Mouse (Mus musculus): ENCODE results near the gene 4632433K11Rik.

The 4632433K11Rik gene

GRCm38 (mm10) chr7:5020000-5020681 lies 13.8 kb upstream of the 4632433K11Rik start, which contains the start of the genes Zfp865 and Ccdc106:
Zfp865 (plus strand) TSS chr7:5020376.
Ccdc106 (plus strand) TSS chr7:5020553.
- peak; percentile 99 for DNase-seq (ENCODE audit: low spot score)

- DNase-seq (ENCODE audit: low spot score) = peak; percentile 47
Measured at GRCm38 (mm10) chr7:5020685-5021084, 13.2 kb upstream of the 4632433K11Rik start.

DNA sequence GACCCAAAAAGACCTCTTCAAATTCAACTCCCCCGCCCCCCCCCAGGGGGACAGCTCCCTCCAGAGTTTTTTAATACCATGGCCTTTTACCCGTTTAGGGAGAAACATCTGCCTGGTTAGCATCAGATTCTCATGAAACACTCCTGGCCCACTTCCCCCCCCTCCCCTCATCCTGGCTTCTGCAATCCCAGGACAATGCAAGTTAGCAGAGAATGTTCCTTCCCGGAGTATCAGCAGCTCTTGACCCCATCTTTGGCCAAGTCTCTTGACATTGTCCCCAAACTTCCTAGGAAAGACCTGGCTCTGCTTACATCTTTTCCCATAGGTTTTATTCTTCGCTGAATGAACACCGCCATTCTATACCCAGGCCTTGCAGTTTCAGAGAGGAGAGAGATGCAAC lies 12.7 kb upstream of the 4632433K11Rik start:
- DNase-seq (ENCODE audit: low spot score) = no peak

DNA sequence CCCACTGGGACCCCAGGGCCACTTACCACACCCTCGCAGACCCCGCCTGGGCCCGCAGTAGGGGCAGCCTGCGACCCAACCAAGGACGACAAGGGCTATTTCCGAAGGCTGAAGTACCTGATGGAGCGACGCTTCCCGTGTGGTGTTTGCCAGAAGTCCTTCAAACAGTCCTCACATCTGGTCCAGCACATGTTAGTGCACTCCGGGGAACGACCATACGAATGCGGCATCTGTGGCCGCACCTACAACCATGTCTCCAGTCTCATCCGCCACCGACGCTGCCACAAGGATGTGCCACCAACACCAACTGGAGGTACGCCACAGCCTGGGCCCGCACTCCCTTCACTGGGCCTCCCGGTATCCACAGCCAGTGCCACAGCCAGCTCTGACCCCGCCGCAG lies 4.4 kb upstream of the 4632433K11Rik start:
- DNase-seq (ENCODE audit: low spot score) = no peak

DNA sequence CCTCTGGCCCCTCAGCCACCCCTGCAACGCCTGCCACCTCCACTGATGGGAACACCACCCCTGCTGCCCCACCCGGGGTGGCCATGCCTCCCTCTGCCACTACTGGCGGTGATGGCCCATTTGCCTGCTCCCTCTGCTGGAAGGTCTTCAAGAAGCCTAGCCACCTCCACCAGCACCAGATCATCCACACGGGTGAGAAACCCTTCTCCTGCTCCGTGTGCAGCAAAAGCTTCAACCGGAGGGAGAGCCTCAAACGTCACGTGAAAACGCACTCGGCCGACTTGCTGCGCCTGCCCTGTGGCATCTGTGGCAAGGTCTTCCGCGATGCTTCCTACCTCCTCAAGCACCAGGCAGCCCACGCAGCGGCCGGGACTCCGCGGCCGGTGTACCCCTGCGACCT lies 4.0 kb upstream of the 4632433K11Rik start:
- no peak for DNase-seq (ENCODE audit: low spot score)

GRCm38 (mm10) chr7:5030554-5031275 lies 3.2 kb upstream of the 4632433K11Rik start:
- DNase-seq (ENCODE audit: low spot score) = no peak

- DNase-seq (ENCODE audit: low spot score) = no peak
Measured at GRCm38 (mm10) chr7:5031496-5031895, 2.4 kb upstream of the 4632433K11Rik start.

- no peak for DNase-seq (ENCODE audit: low spot score)
Measured at GRCm38 (mm10) chr7:5035628-5036027, 1.7 kb downstream of the 4632433K11Rik start.

GRCm38 (mm10) chr7:5036136-5036535 lies 2.2 kb downstream of the 4632433K11Rik start:
- DNase-seq (ENCODE audit: low spot score) = no peak

- DNase-seq (ENCODE audit: low spot score) = no peak
Measured at GRCm38 (mm10) chr7:5037026-5037425, 3.1 kb downstream of the 4632433K11Rik start.

DNA sequence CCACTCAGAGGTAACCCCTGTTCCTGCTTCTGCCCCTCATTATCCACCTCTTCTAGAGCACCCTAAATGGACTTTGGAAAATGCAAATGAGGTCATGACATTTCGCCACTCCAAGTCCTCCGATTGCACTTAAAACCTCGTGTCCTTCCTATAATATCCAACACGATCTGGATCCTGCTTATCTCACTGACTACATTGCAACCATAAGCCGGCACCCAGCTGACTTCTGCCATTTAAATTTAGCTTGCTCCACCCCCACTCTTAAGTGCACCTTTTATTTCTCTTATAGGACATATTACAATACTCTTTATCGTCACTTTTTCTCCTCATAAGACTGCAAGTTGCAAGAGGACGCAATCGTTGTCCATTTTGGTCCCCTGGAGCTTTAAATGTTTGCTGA lies 3.5 kb downstream of the 4632433K11Rik start:
- no peak for DNase-seq (ENCODE audit: low spot score)

DNA sequence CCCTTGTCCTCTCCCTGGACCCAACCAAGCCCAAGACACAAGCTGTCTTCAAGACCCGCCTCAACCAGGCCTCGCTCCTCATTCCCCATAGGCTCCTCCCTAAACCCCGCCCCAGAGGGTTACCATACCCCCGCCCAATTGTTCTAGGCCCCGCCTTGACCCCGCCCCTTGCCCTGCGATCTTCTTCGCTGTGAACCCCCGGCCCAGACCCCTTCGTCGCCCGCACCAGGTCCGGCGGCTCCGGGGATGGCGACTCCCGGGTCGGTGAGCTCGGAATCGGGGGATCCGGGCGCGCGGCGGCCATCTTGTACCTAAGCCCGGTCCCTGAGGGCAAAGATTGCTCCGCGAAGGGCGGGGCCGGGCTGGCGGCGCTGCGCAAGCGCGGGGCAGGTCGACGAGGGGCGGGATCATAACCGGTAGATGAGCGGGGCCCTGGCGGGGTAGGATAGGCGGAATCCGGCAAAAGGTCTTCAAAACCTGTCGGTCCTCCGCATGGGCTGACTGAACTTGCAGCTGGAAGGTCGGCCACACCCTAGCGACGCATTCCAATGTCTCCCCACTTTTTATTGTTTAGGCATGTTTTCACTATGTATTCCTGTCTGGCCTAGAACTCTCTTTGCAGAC lies 4.3 kb downstream of the 4632433K11Rik start, which contains the start of gene Zfp784:
Gene Zfp784 (minus strand): TSS at position 338 of the 624 bp plus-strand sequence.
- peak; percentile 94 for DNase-seq (ENCODE audit: low spot score)

- DNase-seq (ENCODE audit: low spot score) = peak; percentile 13
Measured at GRCm38 (mm10) chr7:5038940-5039339, 5.0 kb downstream of the 4632433K11Rik start.

DNA sequence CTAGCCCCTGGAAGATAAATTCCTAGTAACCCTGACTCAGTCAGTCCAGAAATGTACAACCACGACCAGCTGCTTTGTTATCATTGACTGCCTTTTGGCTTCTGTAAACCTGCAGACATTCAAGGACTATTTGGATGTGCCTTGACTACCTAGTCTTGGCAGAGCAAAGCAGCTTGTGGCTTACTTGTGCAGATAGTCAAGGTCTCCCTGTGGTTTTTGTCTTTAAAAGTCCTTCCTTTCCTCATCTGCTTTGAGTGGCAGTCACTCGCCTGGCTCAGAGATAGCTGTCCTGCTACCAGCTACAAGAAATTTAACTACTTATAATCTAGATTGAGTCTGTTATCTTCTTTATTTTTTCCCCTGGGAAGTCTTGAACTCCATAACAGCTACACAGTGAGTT lies 11.1 kb downstream of the 4632433K11Rik start:
- DNase-seq (ENCODE audit: low spot score) = no peak

DNA sequence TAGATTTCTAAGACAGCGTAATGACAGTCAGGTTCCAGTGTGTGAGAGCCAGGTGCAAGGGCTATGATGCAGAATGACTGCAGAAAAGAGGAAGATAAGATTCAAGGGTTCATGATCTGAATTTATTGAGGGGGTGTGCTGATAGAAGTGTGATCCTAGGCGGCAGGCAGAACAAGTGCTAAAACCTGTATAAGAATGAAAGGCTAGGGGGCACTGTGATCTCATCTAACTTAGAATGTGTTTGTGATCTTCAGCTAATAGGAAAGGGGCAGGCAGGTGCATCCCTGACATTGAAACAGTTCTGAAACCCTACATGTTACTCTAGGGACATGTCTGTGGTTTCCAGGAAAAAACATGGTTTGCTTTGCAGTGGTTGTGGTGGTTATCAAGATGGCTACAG lies 12.2 kb downstream of the 4632433K11Rik start:
- no peak for DNase-seq (ENCODE audit: low spot score)

DNA sequence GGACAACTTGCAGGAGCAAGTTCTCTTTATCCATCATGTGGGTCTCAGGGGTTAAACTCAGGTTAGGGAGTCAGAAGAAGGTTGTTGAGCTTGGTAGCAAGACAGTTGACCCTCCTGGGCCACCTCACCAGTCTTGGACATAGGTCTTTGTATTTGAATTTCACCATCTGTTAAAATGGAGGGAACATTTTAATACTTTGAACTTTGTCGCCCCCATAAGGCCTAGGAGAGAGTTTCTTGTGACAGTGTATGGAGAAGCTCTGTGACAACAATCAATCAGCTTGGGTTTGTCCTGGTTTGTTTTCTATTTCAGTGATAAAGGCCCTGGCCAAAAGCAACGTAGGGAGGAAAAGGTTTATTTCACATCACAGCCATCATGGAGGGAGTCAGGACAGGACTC lies 13.4 kb downstream of the 4632433K11Rik start:
- DNase-seq (ENCODE audit: low spot score) = peak; percentile 62

DNA sequence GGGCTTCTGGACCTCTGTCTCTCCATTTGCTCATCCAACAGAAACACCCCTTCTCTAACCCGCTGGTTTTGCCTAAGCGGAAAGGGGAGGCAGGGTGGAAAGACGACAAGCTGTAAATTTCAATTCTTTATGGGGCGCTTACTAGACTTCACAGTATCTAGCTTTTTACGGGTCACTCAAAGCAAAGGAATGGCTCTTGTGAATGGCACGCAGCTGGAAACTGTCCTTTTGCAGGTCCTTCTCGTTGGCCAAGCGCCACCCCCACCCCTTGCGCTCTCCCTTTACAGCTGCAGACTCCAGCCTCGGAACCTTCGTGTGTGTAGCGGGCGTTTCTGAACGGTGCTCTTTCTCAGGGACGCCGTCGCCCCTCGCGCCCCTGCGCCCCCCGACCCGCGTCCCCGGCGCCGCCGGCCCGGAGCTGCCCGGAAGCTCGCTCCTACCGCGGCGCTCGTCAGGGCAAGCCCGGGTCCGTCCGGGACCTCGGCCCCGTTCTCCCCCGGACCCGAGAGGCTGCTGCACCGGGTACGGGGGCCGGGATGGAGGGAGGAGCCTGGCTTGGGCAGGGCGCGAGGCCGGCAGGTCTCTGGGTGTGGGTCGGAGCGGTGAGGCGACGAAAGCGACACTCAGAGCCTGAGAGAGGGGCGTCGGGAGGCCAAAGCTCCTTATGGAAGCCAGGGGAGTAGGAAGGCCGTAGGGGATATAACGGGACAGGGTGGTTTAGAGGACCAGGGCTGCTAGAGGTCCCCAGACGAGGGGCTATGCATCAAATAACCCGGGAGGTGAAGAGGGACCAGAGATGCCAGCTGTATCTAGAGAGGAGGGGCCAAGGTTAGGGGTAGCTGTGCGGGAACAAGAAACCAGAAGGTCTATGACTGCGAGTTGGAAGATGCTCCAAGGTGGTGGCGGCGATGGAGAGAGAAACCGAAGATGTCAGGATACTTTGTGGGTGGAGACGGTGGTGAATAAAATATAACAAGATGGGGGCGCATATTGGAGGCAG lies 17.6 kb downstream of the 4632433K11Rik start, which contains the start of gene Zfp580:
Gene Zfp580 (plus strand): TSS at position 346 of the 1,000 bp plus-strand sequence.
- peak; percentile 86 for DNase-seq (ENCODE audit: low spot score)

GRCm38 (mm10) chr7:5052438-5052837 lies 18.5 kb downstream of the 4632433K11Rik start:
- DNase-seq (ENCODE audit: low spot score) = peak; percentile 52

DNA sequence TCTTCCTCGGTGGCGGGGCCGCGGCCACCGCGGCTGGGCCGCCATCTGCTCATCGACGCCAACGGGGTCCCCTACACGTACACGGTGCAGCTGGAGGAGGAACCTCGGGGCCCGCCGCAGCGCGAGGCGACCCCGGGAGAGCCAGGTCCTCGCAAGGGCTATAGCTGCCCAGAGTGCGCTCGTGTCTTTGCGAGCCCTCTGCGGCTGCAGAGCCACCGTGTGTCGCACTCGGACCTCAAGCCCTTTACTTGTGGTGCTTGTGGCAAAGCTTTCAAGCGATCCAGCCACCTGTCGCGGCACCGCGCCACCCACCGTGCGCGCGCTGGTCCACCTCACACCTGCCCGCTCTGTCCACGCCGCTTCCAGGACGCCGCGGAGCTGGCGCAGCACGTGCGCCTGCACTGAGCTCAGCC lies 19.0 kb downstream of the 4632433K11Rik start:
- DNase-seq (ENCODE audit: low spot score) = peak; percentile 15

DNA sequence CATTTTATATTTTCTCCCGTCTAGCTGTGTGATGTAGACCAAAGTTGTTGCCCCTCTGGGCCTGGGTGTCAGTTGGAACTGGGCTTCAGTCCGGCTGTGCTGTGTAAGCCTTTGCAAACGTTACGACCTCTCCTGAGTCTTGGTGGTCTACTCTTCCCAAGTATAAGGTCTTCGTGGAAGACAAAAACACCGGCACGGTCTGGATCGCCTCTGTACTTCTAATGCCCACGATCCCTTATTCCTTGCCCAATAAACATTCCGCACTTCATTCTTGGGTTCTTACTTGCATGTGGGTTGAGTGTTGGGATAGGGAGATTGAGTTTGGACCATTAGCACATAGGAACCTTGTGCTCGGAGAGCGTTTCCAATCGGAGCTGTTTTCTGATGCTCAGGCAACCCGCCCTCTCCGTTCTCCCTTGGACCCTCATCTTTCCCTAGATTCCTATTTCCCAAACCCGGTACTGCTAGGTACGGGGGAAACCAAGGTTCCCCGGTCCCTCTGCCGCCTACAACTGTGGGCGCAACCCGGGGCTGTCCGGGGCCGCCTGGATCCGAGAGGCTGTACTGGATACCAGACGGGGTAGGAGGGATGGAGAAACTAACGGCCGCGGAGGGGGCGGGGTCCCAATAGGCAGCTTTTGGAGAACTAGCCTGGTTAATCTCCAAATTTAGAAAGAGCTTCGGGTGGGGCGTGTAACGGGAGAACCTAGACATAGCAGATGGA lies 19.7 kb downstream of the 4632433K11Rik start:
- peak; percentile 55 for DNase-seq (ENCODE audit: low spot score)

Measured in embryo, embryonic 10.5 days (tissue).